Mouse (Mus musculus) liver, postnatal 0 days (tissue): ENCODE results near the gene Tmem114. TPM values are rescaled to one million over a fixed set of nuclear protein-coding genes. Genes with fewer than 3 reads are reported as not detected.

Source experiments
- ATAC-seq: fragments of 200-750 bp; cut with Nextera tagmentation; 2 replicates; pipeline ENCODE4 v1.8.0; 2017; ENCODE audit warnings: mild to moderate bottlenecking, moderate library complexity
- DNase-seq: peaks from one replicate; pipeline ENCODE4 v3.0.0-alpha.2; 2016
- H3K27ac ChIP-seq: fragments of 300-500 bp; sonication (generic); 2 replicates; pipeline ENCODE4 v1.5.1; 2014; ENCODE audit warnings: antibody characterized with exemption, moderate library complexity, mild to moderate bottlenecking, low read depth
- H3K27me3 ChIP-seq: fragments of 300-500 bp; sonication (generic); 2 replicates; pipeline ENCODE4 v1.6.1; 2014; ENCODE audit warnings: low read length, control low read depth, mixed read lengths; ENCODE audit not compliant: insufficient read depth
- H3K36me3 ChIP-seq: fragments of 300-500 bp; sonication (generic); replicated peaks from 2 replicates; pipeline ENCODE4 v1.6.1; 2014; ENCODE audit warnings: mild to moderate bottlenecking, control low read depth, low read length, moderate library complexity, mixed read lengths; ENCODE audit not compliant: insufficient read depth
- H3K4me1 ChIP-seq: fragments of 300-500 bp; sonication (generic); 2 replicates; pipeline ENCODE4 v1.6.1; 2014; ENCODE audit warnings: antibody characterized with exemption, mild to moderate bottlenecking, control low read depth; ENCODE audit not compliant: insufficient read depth
- H3K4me2 ChIP-seq: fragments of 300-500 bp; sonication (generic); 2 replicates; pipeline ENCODE4 v1.6.1; 2014; ENCODE audit warnings: low read depth, mild to moderate bottlenecking, low read length, moderate library complexity, mixed read lengths
- H3K4me3 ChIP-seq: fragments of 300-500 bp; sonication (generic); 2 replicates; pipeline ENCODE4 v1.5.1; 2014; ENCODE audit warnings: low read depth, low read length
- H3K9ac ChIP-seq: fragments of 300-500 bp; sonication (generic); replicated peaks from 2 replicates; pipeline ENCODE4 v1.6.1; 2014; ENCODE audit warnings: mild to moderate bottlenecking, moderate library complexity
- H3K9me3 ChIP-seq: fragments of 300-500 bp; sonication (generic); 2 replicates; pipeline ENCODE4 v1.6.1; 2016; ENCODE audit warnings: mild to moderate bottlenecking, control low read depth, low read length, mixed read lengths
- CTCF ChIP-seq: sonication (generic); IDR thresholded peaks from 2 replicates; pipeline ENCODE4 v1.5.1; 2016; ENCODE audit warnings: antibody characterized with exemption, low read depth
- EP300 ChIP-seq: IDR thresholded peaks from 2 replicates; pipeline ENCODE4 v1.6.1; 2016; ENCODE audit warnings: antibody characterized with exemption, low read depth, mild to moderate bottlenecking
- WGBS: fragments of 180-500 bp; shearing (Covaris S2); extraction: QIAGEN DNeasy Blood & Tissue Kit; methylation state at CpG from one replicate; pipeline ENCODE4 v1.1.7; 2014; ENCODE audit not compliant: insufficient replicate concordance; 5-methylcytosine and 5-hydroxymethylcytosine counted together
- polyA plus RNA-seq: library from polyadenylated mRNA; unstranded; fragments of >200 nt; fragmentation: Nextera tagmentation; extraction: Ambion mirVana; gene quantifications from 2 replicates; pipeline ENCODE4 v1.2.1, GENCODE M21; 2015

The Tmem114 gene
- polyA plus RNA-seq, 1 experiment from 2014 or later: not detected

GRCm38 (mm10) chr16:8424161-8424970 lies 570 bp downstream of the Tmem114 start:
- no peak for TF ChIP-seq CTCF
- TF ChIP-seq EP300: no peak
- ATAC-seq: no peak
- no peak for DNase-seq
- no peak overlapping the region for H3K27ac ChIP-seq
- H3K27me3 ChIP-seq: peaks cover 36% of the 10 kb centered on the region
- H3K4me2 ChIP-seq: peak overlapping the region; percentile 40; the same call in 1 of the 2 replicates
- WGBS: 6% methylated on average over 40 of the region's 43 CpGs
- no peaks in the 10 kb centered on the region for H3K4me1 ChIP-seq
- H3K4me3 ChIP-seq: no peak overlapping the region
- H3K9me3 ChIP-seq: no peaks in the 10 kb centered on the region
- H3K36me3 ChIP-seq: no peaks in the 10 kb centered on the region
- no peak overlapping the region for H3K9ac ChIP-seq

- DNase-seq (no peak), ATAC-seq (no peak)
- no peak overlapping the region for H3K4me2 ChIP-seq
- no peaks in the 10 kb centered on the region for H3K9me3 ChIP-seq
- no peak overlapping the region for H3K4me3 ChIP-seq
- H3K27ac ChIP-seq: no peak overlapping the region
- H3K4me1 ChIP-seq: no peaks in the 10 kb centered on the region
- H3K36me3 ChIP-seq: no peaks in the 10 kb centered on the region
- no peak overlapping the region for H3K9ac ChIP-seq
- peaks cover 36% of the 10 kb centered on the region for H3K27me3 ChIP-seq
- WGBS: 47% methylated on average over 7 of the region's 7 CpGs
- no peak for TF ChIP-seq CTCF
- no peak for TF ChIP-seq EP300
These were observed 1.3 kb downstream of the Tmem114 start for GRCm38 (mm10) chr16:8423626-8424114.

- Histone ChIP-seq H3K36me3 (no peaks in the 10 kb centered on the region), H3K9ac (no peak overlapping the region), H3K4me2 (no peak overlapping the region), H3K27ac (no peak overlapping the region), H3K9me3 (no peaks in the 10 kb centered on the region), H3K4me1 (no peaks in the 10 kb centered on the region), H3K27me3 (peaks cover 30% of the 10 kb centered on the region), H3K4me3 (no peak overlapping the region)
- 64% methylated on average over 4 of the region's 4 CpGs for WGBS
- TF ChIP-seq EP300: no peak
- no peak for TF ChIP-seq CTCF
- DNase-seq: no peak
- ATAC-seq: no peak
These were observed 4.1 kb downstream of the Tmem114 start for GRCm38 (mm10) chr16:8420842-8421241.

DNA sequence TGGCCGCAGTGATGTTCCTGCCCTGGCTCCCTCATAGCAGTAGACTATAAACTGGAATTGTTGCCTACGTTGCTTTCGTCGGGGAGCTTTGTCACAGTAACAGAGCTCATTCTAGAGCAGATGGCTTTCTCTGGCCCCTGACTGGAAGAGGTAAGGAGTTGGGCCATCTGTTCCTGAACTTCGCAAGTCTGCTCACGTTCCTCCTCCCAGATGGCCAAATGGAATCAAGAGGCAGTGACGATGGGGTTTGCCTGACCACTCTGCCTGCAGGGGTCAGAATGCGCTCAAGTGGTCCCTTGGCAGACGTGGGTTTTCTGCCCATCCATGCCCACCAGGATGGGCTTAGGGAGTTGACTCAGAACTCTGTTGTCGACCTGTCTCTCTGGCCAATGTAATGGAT lies 4.6 kb downstream of the Tmem114 start:
- Histone ChIP-seq H3K4me2 (no peak overlapping the region), H3K36me3 (no peaks in the 10 kb centered on the region), H3K9me3 (no peaks in the 10 kb centered on the region), H3K27me3 (peaks cover 26% of the 10 kb centered on the region), H3K27ac (no peak overlapping the region), H3K9ac (no peak overlapping the region), H3K4me3 (no peak overlapping the region), H3K4me1 (no peaks in the 10 kb centered on the region)
- ATAC-seq: no peak
- 65% methylated on average over 10 of the region's 10 CpGs for WGBS
- TF ChIP-seq CTCF: no peak
- TF ChIP-seq EP300: no peak
- DNase-seq: no peak

GRCm38 (mm10) chr16:8419666-8420065 lies 5.3 kb downstream of the Tmem114 start:
- no peaks in the 10 kb centered on the region for H3K4me1 ChIP-seq
- no peak overlapping the region for H3K4me3 ChIP-seq
- no peak overlapping the region for H3K27ac ChIP-seq
- H3K9me3 ChIP-seq: no peaks in the 10 kb centered on the region
- ATAC-seq (no peak), DNase-seq (no peak)
- no peaks in the 10 kb centered on the region for H3K36me3 ChIP-seq
- TF ChIP-seq EP300: no peak
- TF ChIP-seq CTCF: no peak
- WGBS: 78% methylated on average over 8 of the region's 8 CpGs
- peaks cover 19% of the 10 kb centered on the region for H3K27me3 ChIP-seq
- no peak overlapping the region for H3K4me2 ChIP-seq
- H3K9ac ChIP-seq: no peak overlapping the region

DNA sequence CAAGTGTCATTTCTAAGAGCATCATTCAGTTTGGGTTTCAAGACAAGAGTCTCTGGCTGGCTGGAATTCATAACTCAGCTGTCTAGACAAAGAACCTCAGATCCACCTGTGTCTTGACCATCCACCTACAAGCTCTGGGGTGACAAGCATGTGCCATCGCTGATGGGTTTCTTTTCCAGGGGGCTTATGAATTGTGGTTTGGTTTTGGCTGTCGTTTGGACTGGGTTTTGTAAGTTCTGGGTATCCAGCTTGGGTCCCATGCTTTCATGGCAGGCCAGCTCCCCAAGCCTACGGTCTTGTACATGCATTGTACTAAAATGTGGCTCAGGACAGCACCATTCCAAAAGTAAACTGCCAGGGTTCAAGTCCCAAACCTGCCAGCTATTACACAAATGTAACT lies 6.8 kb downstream of the Tmem114 start:
- no peak overlapping the region for H3K4me3 ChIP-seq
- ATAC-seq (no peak), DNase-seq (no peak)
- TF ChIP-seq CTCF (no peak), EP300 (no peak)
- H3K4me1 ChIP-seq: no peaks in the 10 kb centered on the region
- 74% methylated on average over 3 of the region's 3 CpGs for WGBS
- no peak overlapping the region for H3K4me2 ChIP-seq
- H3K36me3 ChIP-seq: no peaks in the 10 kb centered on the region
- 0 out of 2 replicates have a peak, but pooled peaks cover 4% of the 10 kb centered on the region for H3K27me3 ChIP-seq
- H3K27ac ChIP-seq: no peak overlapping the region
- no peak overlapping the region for H3K9ac ChIP-seq
- H3K9me3 ChIP-seq: no peaks in the 10 kb centered on the region
